10 mouse cellular contexts compared by ENCODE assay signal in genomic region chr1:21077619-21078018, GRCm38 (mm10). TPM values are rescaled to one million over a fixed set of nuclear protein-coding genes. Genes with fewer than 3 reads are reported as not detected.
A peak's percentile ranks its signal among the peaks of the same experiment; 100 is the strongest.
DNase-seq lines count a peak whose midpoint lies in the region; ATAC-seq lines count a peak whose summit lies in the region.
"Had no signal": no experiment of that assay in that cellular context is flagged by ENCODE, and none has a peak within 500 bp of the region (broad histone marks: within the 10 kb centered on the region; RNA-seq: fewer than 3 reads in every experiment).

No protein-coding gene starts in this region.

- H3K36me3 ChIP-seq in liver, embryonic 11.5 days (ENCODE audit: control insufficient read depth, insufficient read depth, low read length): no peaks in the 10 kb centered on the region
- H3K36me3 ChIP-seq in forebrain, embryonic 16.5 days (ENCODE audit: control insufficient read depth, insufficient read depth): no peaks in the 10 kb centered on the region
- H3K36me3 ChIP-seq in limb, embryonic 13.5 days: no peaks in the 10 kb centered on the region
- H3K36me3 ChIP-seq in neural tube, embryonic 15.5 days: no peaks in the 10 kb centered on the region

- H3K4me2 ChIP-seq in liver, embryonic 11.5 days: peak overlapping the region; percentile 78
- H3K4me2 ChIP-seq in forebrain, embryonic 16.5 days (ENCODE audit: low read length): peak overlapping the region; percentile 73
- peak overlapping the region; percentile 83 for H3K4me2 ChIP-seq in limb, embryonic 13.5 days (replicated peaks)
- peak overlapping the region; percentile 72 for H3K4me2 ChIP-seq in neural tube, embryonic 15.5 days

- H3K9me3 ChIP-seq in liver, embryonic 11.5 days (ENCODE audit: control insufficient read depth, low read length): no peaks in the 10 kb centered on the region
- no peaks in the 10 kb centered on the region for H3K9me3 ChIP-seq in forebrain, embryonic 16.5 days (ENCODE audit: control insufficient read depth, low read length)
- no peaks in the 10 kb centered on the region for H3K9me3 ChIP-seq in limb, embryonic 13.5 days
- H3K9me3 ChIP-seq in neural tube, embryonic 15.5 days (replicated peaks): no peaks in the 10 kb centered on the region

- H3K27ac ChIP-seq in liver, embryonic 11.5 days (ENCODE audit: low read depth, low read length): no peak overlapping the region
- no peak overlapping the region for H3K27ac ChIP-seq in forebrain, embryonic 16.5 days (ENCODE audit: low read length)
- no peak overlapping the region for H3K27ac ChIP-seq in limb, embryonic 13.5 days
- H3K27ac ChIP-seq in neural tube, embryonic 15.5 days (replicated peaks): no peak overlapping the region

- H3K4me3 ChIP-seq in liver, embryonic 11.5 days (ENCODE audit: low read depth, low read length): no peak overlapping the region
- H3K4me3 ChIP-seq in forebrain, embryonic 16.5 days (replicated peaks; ENCODE audit: low read length): no peak overlapping the region
- H3K4me3 ChIP-seq in limb, embryonic 13.5 days: peak overlapping the region; percentile 58
- peak overlapping the region; percentile 74 for H3K4me3 ChIP-seq in neural tube, embryonic 15.5 days (replicated peaks)

- H3K4me1 ChIP-seq in liver, embryonic 11.5 days (replicated peaks; ENCODE audit: control insufficient read depth, insufficient read depth, low read length): peaks cover 4% of the 10 kb centered on the region
- peaks cover 18% of the 10 kb centered on the region for H3K4me1 ChIP-seq in forebrain, embryonic 16.5 days (replicated peaks; ENCODE audit: control insufficient read depth, insufficient read depth, low read length)
- peaks cover 60% of the 10 kb centered on the region for H3K4me1 ChIP-seq in limb, embryonic 13.5 days
- H3K4me1 ChIP-seq in neural tube, embryonic 15.5 days: peaks cover 42% of the 10 kb centered on the region

- WGBS in liver, embryonic 11.5 days: 76% methylated on average over 7 of the region's 7 CpGs
- WGBS in forebrain, embryonic 16.5 days: 68% methylated on average over 7 of the region's 7 CpGs
- WGBS in limb, embryonic 13.5 days: 78% methylated on average over 7 of the region's 7 CpGs
- 80% methylated on average over 7 of the region's 7 CpGs for WGBS in neural tube, embryonic 15.5 days

- no peak overlapping the region for H3K9ac ChIP-seq in liver, embryonic 11.5 days (ENCODE audit: low read depth, low read length)
- no peak overlapping the region for H3K9ac ChIP-seq in forebrain, embryonic 16.5 days (replicated peaks; ENCODE audit: low read depth, low read length)
- peak overlapping the region; percentile 83 for H3K9ac ChIP-seq in limb, embryonic 13.5 days
- no peak overlapping the region for H3K9ac ChIP-seq in neural tube, embryonic 15.5 days (replicated peaks)

- no peak for DNase-seq in liver, embryonic 11.5 days (ENCODE audit: low spot score)
- no peak for DNase-seq in liver
- DNase-seq in gastrocnemius, postnatal 25 days: no peak
- DNase-seq in cerebellum, adult 18-20 months: no peak
- DNase-seq: cerebellum, adult 2 months had no signal

- ATAC-seq in liver, embryonic 11.5 days (replicated peaks; ENCODE audit: low FRiP score): no peak
- ATAC-seq in forebrain, embryonic 16.5 days: no peak
- ATAC-seq in limb, embryonic 13.5 days (ENCODE audit: low FRiP score, low read depth): no peak
- ATAC-seq in neural tube, embryonic 15.5 days (ENCODE audit: low FRiP score): no peak
- no peak for ATAC-seq in activated CD4-positive, CD25-positive, alpha-beta regulatory T cell, adult 4 months
- ATAC-seq: Patski had no signal

- H3K27me3 ChIP-seq in liver, embryonic 11.5 days (replicated peaks; ENCODE audit: control insufficient read depth, insufficient read depth, low read length): no peaks in the 10 kb centered on the region
- H3K27me3 ChIP-seq in forebrain, embryonic 16.5 days (replicated peaks; ENCODE audit: control insufficient read depth, insufficient read depth, low read length): no peaks in the 10 kb centered on the region; the same call in 1 of the 2 replicates
- H3K27me3 ChIP-seq in limb, embryonic 13.5 days: no peaks in the 10 kb centered on the region
- no peaks in the 10 kb centered on the region for H3K27me3 ChIP-seq in neural tube, embryonic 15.5 days (replicated peaks)
- H3K27me3 ChIP-seq: Patski had no signal

RNA-seq across cellular contexts. Expression of gene Tram2, which starts 1.4 kb away (rescaled TPM):
- polyA plus RNA-seq in liver, embryonic 11.5 days (2014; fragmentation: Nextera tagmentation; extraction: Ambion mirVana): 3.9 and 4.0 TPM in 2 replicates
- polyA plus RNA-seq in forebrain, embryonic 16.5 days (2015; fragmentation: Nextera tagmentation; extraction: Ambion mirVana): 2.0 and 2.3 TPM in 2 replicates
- 11.6 and 12.4 TPM in 2 replicates for polyA plus RNA-seq in limb, embryonic 13.5 days (2015; fragmentation: Nextera tagmentation; extraction: Ambion mirVana)
- polyA plus RNA-seq in neural tube, embryonic 15.5 days (2015; fragmentation: Nextera tagmentation; extraction: Ambion mirVana): 2.2 and 3.1 TPM in 2 replicates
- polyA plus RNA-seq in activated CD4-positive, CD25-positive, alpha-beta regulatory T cell, adult 4 months (2017; shearing (Covaris generic)): 1 to 10 TPM; 8.0 to 8.9 TPM
- 1 to 10 TPM; 4.4 to 5.7 TPM for total RNA-seq in gastrocnemius, postnatal 25 days (2021)

Comparison
In these comparisons a context has a peak if more than half of its experiments do, and no peak if none do; other contexts are left out.
1. H3K4me3 ChIP-seq: peak in limb, embryonic 13.5 days (single experiment) and neural tube, embryonic 15.5 days (single experiment); none in liver, embryonic 11.5 days (single experiment) and forebrain, embryonic 16.5 days (single experiment).
2. Peak in every context shown above with its lines, with median percentiles within 50 percentile points of each other: H3K4me2 ChIP-seq.